Mouse (Mus musculus) embryonic fibroblast, embryonic 13.5 days (primary cell): ENCODE measurements around the gene Gm29427.
"Not testable (repeated sequence)": the region's sequence is repeated elsewhere in the genome, so short reads cannot be mapped to it uniquely, and the experiment has no call there.

Experiments
- CTCF ChIP-seq: IDR thresholded peaks from 2 replicates; pipeline ENCODE4 v1.5.1; 2011; ENCODE audit warnings: mild to moderate bottlenecking, control low read depth, low read length, moderate library complexity, borderline replicate concordance; ENCODE audit not compliant: insufficient read depth
- POLR2A ChIP-seq: IDR thresholded peaks from 2 replicates; pipeline ENCODE4 v1.6.1; 2011; ENCODE audit warnings: low read depth, mild to moderate bottlenecking, control low read depth, low read length, moderate library complexity

DNA sequence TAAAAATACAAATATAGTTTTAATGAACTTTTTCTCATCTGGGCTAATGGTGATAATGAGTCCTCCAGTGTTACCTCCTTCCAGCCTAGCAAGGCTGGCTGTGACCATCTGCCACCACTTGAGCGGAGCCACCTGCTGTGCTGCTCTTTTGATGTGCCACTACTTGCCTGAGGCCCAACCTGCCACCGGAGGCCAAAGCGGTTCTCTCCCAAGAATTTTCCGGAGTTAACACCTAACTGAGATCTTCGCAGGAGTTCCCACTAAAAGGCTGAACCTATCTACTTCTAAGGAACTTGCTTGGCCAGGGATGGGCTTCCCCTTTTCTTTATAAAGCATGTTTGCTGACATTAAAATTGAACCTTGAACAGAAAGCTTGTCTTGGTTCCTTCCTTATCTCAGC, 56.0 kb downstream of the Gm29427 start:
- TF ChIP-seq CTCF, POLR2A: not testable (repeated sequence)
